Mouse (Mus musculus) erythroblast, embryonic 14.5 days (primary cell): Measurements from ENCODE around the gene Krtap10-10. TPM values are rescaled to one million over a fixed set of nuclear protein-coding genes. Genes with fewer than 3 reads are reported as not detected.
"Not testable (repeated sequence)": the region's sequence is repeated elsewhere in the genome, so short reads cannot be mapped to it uniquely, and the experiment has no call there.

Experiments used
- H3K27me3 ChIP-seq: 2 replicates; pipeline ENCODE4 v1.6.1; 2012; ENCODE audit warnings: inconsistent platforms; ENCODE audit not compliant: control insufficient read depth
- H3K36me3 ChIP-seq: 2 replicates; pipeline ENCODE4 v1.6.1; 2012; ENCODE audit warnings: mild to moderate bottlenecking, inconsistent platforms; ENCODE audit not compliant: control insufficient read depth
- H3K4me1 ChIP-seq: 2 replicates; pipeline ENCODE4 v1.6.1; 2012; ENCODE audit warnings: inconsistent platforms; ENCODE audit not compliant: control insufficient read depth
- H3K4me3 ChIP-seq: replicated peaks from 2 replicates; pipeline ENCODE3; 2012; ENCODE audit warnings: moderate library complexity, mild to moderate bottlenecking, inconsistent platforms
- H3K9me3 ChIP-seq: 2 replicates; pipeline ENCODE4 v1.6.1; 2012; ENCODE audit warnings: low read length, inconsistent platforms, mixed read lengths; ENCODE audit not compliant: control insufficient read depth
- GATA1 ChIP-seq: IDR thresholded peaks from 2 replicates; pipeline ENCODE4 v1.6.1; 2012; ENCODE audit warnings: low read length, inconsistent platforms, mixed read lengths
- TAL1 ChIP-seq: IDR thresholded peaks from 3 replicates; pipeline ENCODE4 v1.6.1; 2012; ENCODE audit warnings: low read length, inconsistent platforms, mixed read lengths
- polyA plus RNA-seq: library from polyadenylated mRNA; stranded (reverse); fragments of >175 nt; gene quantifications from 2 replicates; pipeline ENCODE4 v1.2.3, GENCODE M21; 2012

Gene Krtap10-10
- 0.04 TPM in 1 of 2 replicates, not detected in the other for polyA plus RNA-seq

GRCm38 (mm10) chr10:77835647-77836046 is at the start of gene Krtap10-10:
Gene Krtap10-10, plus strand, starts transcription at chr10:77835947.
- no peak for TF ChIP-seq TAL1
- TF ChIP-seq GATA1: no peak
- Histone ChIP-seq H3K36me3 (no peaks in the 10 kb centered on the region), H3K4me1 (no peaks in the 10 kb centered on the region), H3K9me3 (no peaks in the 10 kb centered on the region), H3K4me3 (no peak within 1 kb of the TSS), H3K27me3 (no peaks in the 10 kb centered on the region)

DNA sequence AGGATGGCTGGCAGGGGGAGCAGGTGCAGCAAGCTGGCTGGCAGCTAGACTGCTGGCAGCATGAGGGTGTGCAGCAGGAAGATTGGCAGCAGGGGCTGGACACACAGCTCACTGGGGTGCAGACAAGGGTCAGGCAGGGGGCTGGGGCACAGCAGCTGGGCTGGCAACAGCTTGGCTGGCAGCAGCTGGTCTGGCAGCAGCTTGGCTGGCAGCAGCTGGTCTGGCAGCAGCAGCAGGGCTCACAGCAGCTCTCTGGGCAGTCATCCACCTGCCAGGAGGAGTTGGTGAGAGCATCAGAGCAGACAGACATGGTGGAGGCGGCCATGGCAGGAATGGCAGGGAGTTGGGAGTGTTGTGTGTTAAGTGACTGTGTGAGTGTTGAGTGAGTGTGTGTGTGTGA is 47.9 kb upstream of the Krtap10-10 start, which contains the start of gene Gm7137:
Gene Gm7137, minus strand, starts transcription at position 325 of the 400 bp plus-strand sequence.
- H3K4me1 ChIP-seq, H3K9me3 ChIP-seq, H3K36me3 ChIP-seq, H3K4me3 ChIP-seq, H3K27me3 ChIP-seq: not testable (repeated sequence)

GRCm38 (mm10) chr10:77788621-77789020 is 47.1 kb upstream of the Krtap10-10 start:
- H3K4me1 ChIP-seq: no peaks in the 10 kb centered on the region
- no peaks in the 10 kb centered on the region for H3K9me3 ChIP-seq
- TF ChIP-seq GATA1: no peak
- no peak for TF ChIP-seq TAL1
- H3K27me3 ChIP-seq: no peaks in the 10 kb centered on the region
- no peaks in the 10 kb centered on the region for H3K36me3 ChIP-seq
- H3K4me3 ChIP-seq: no peak overlapping the region

GRCm38 (mm10) chr10:77794976-77795375 is 40.8 kb upstream of the Krtap10-10 start, which contains the start of gene Gm9639:
Gene Gm9639, minus strand, starts transcription at chr10:77795076.
- Histone ChIP-seq H3K27me3 (no peaks in the 10 kb centered on the region), H3K9me3 (no peaks in the 10 kb centered on the region), H3K4me3 (no peak within 1 kb of the TSS), H3K4me1 (no peaks in the 10 kb centered on the region), H3K36me3 (no peaks in the 10 kb centered on the region)
- no peak for TF ChIP-seq GATA1
- TF ChIP-seq TAL1: no peak

DNA sequence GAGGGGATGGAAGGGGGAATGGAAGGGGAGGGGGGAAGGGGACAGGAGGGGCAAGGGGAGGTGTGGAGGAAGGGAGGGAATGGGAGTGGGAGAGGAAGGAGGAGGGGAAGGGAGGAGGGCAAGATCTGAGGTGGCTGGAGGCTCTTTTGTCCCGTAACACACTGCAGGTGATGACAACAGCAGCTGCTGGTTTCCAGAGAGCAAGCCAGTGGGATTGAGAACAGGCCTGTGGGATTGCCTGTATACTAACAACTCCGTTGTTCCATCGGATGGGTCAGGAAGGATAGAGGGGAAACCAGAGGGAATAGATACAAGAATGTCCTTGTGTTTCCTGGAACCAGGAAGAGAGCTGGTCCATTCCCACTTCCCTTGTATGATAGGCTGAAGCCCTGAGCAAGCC is 38.1 kb upstream of the Krtap10-10 start:
- no peaks in the 10 kb centered on the region for H3K4me1 ChIP-seq
- no peaks in the 10 kb centered on the region for H3K36me3 ChIP-seq
- no peak overlapping the region for H3K4me3 ChIP-seq
- H3K27me3 ChIP-seq: no peaks in the 10 kb centered on the region
- no peaks in the 10 kb centered on the region for H3K9me3 ChIP-seq
- no peak for TF ChIP-seq GATA1
- TF ChIP-seq TAL1: no peak

GRCm38 (mm10) chr10:77798164-77798920 is 37.4 kb upstream of the Krtap10-10 start:
- not testable (repeated sequence) for H3K9me3 ChIP-seq, H3K27me3 ChIP-seq, H3K4me3 ChIP-seq, H3K36me3 ChIP-seq, H3K4me1 ChIP-seq

GRCm38 (mm10) chr10:77798921-77799508 is 36.7 kb upstream of the Krtap10-10 start, which contains the start of gene Gm19668:
Gene Gm19668, minus strand, starts transcription at chr10:77799133.
- Histone ChIP-seq H3K4me3 (no peak within 1 kb of the TSS), H3K27me3 (no peaks in the 10 kb centered on the region)
- TF ChIP-seq GATA1 (no peak), TAL1 (no peak)

GRCm38 (mm10) chr10:77804095-77804494 is 31.7 kb upstream of the Krtap10-10 start:
- H3K27me3 ChIP-seq: no peaks in the 10 kb centered on the region
- no peak overlapping the region for H3K4me3 ChIP-seq
- H3K4me1 ChIP-seq: no peaks in the 10 kb centered on the region
- TF ChIP-seq TAL1: no peak
- TF ChIP-seq GATA1: no peak
- H3K9me3 ChIP-seq: no peaks in the 10 kb centered on the region; the same call in 1 of the 2 replicates
- H3K36me3 ChIP-seq: no peaks in the 10 kb centered on the region

More at GRCm38 (mm10) chr10:77798921-77799508, 36.7 kb upstream of the Krtap10-10 start, which contains the start of gene Gm19668:
- H3K9me3 ChIP-seq: no peaks in the 10 kb centered on the region
- no peaks in the 10 kb centered on the region for H3K36me3 ChIP-seq
- no peaks in the 10 kb centered on the region for H3K4me1 ChIP-seq

DNA sequence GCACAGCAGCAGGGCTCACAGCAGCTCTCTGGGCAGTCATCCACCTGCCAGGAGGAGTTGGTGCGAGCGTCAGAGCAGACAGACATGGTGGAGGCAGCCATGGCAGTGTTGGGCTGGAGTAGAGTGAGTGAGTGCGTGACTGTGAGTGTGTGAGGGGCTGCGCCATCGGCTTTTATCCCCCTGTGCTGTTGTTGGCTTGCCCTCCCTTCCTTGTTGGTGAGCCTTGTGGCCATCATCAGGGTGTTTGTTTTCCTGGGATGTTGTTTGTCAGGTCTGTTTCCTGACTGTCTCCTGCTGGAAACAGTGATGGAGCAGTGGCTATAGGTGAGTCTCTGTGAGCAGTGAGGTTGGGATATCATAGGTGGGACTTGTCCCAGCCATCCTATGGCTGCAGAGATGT is 24.0 kb upstream of the Krtap10-10 start, which contains the start of gene Gm9507:
Gene Gm9507, minus strand, starts transcription at position 101 of the 400 bp plus-strand sequence.
- TF ChIP-seq TAL1 (no peak), GATA1 (no peak)
- no peak within 1 kb of the TSS for H3K4me3 ChIP-seq

More for the DNA sequence above, 24.0 kb upstream of the Krtap10-10 start, which contains the start of gene Gm9507:
- H3K27me3 ChIP-seq: no peaks in the 10 kb centered on the region
- no peaks in the 10 kb centered on the region for H3K36me3 ChIP-seq
- H3K9me3 ChIP-seq: no peaks in the 10 kb centered on the region; the same call in 1 of the 2 replicates
- no peaks in the 10 kb centered on the region for H3K4me1 ChIP-seq
